Mouse (Mus musculus) spleen, adult 2 months (tissue): ENCODE results near the gene Gon4l.
"Not testable (repeated sequence)": the region's sequence is repeated elsewhere in the genome, so short reads cannot be mapped to it uniquely, and the experiment has no call there.

Source experiments
- CTCF ChIP-seq: fragments of 200-500 bp; IDR thresholded peaks from 2 replicates; pipeline ENCODE4 v1.5.1; 2011; ENCODE audit warnings: mild to moderate bottlenecking, inconsistent platforms; ENCODE audit not compliant: insufficient read depth, insufficient read length, insufficient replicate concordance; ENCODE audit errors: extremely low read depth
- POLR2A ChIP-seq: fragments of 200-500 bp; IDR thresholded peaks from 2 replicates; pipeline ENCODE4 v1.6.1; 2011; ENCODE audit warnings: low read depth, low read length, inconsistent platforms

- TF ChIP-seq CTCF, POLR2A: not testable (repeated sequence)
Observed at GRCm38 (mm10) chr3:88893011-88893410, 58.0 kb downstream of the Gon4l start.
